Mouse (Mus musculus) left cerebral cortex, adult 18-20 months (tissue): ENCODE results near the gene D17H6S53E. TPM values are rescaled to one million over a fixed set of nuclear protein-coding genes. Genes with fewer than 3 reads are reported as not detected.

ENCODE experiments used
- DNase-seq, 2 experiments: peaks; one replicate each; pipeline ENCODE4 v3.0.0; 2021 to 2022; ENCODE audit warnings: low spot score in 2 of 2, mixed read lengths in 1 of 2
- total RNA-seq, 2 experiments: library from RNA; stranded (reverse); gene quantifications; 2 replicates each; pipeline ENCODE4 v1.2.3; 2021

D17H6S53E gene
- total RNA-seq, 2 experiments from 2014 or later, result 31.5 to 32.2 TPM

DNA sequence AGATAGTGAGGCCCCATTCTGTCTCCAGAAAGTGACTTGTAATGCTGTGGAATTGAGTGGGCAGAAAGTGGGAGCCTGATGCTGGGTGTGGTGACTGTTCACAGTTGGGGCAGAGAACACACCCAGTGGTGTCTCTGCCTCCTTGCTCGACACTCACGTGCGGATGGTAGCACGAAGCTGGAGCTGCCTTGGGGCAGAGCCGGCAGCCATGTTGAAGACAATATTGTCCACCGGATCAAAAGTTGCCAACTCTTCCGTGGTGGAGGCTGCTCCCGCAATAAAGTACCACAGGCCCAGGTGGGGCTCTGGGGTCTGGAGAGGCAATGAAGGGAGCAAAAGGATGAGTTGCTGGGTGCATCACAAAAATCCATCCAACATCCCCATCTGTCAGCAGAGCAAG is 4.9 kb downstream of the D17H6S53E start:
- DNase-seq, result no peak

DNA sequence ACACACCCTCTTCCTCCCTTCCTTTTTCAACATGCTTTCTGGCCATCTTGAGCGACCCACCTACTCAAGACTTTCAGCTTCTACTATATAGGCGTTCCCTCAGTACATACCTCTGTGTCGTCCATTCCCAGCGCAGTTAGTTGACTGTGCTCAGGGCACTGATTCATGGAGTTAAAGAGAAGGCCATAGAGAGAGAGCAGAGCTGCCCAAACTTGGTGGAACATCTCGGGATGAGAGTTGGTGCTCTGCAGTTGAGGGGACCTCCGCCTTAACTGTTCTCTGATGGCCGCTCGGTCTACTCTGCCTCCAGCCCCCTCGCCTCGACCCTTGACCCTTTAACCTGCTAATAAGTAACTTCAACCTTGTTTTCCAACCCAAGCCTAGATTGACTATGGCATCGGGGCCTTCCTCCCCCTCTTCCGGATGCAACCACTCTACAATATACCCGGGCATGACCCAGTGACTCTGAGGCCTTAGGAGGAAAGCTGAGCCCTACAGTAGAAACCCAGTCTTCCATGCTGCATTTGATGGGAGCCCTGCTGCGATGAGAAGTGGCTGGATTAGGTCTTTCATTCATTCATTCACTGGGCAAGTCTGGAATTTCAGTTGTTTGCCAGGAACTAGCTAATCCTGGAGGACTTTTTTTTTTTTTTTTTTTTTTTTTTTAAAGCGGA is 5.5 kb downstream of the D17H6S53E start, which contains the start of gene Apom:
Gene Apom, minus strand, starts transcription at position 551 of the 674 bp plus-strand sequence.
- DNase-seq, result no peak

DNA sequence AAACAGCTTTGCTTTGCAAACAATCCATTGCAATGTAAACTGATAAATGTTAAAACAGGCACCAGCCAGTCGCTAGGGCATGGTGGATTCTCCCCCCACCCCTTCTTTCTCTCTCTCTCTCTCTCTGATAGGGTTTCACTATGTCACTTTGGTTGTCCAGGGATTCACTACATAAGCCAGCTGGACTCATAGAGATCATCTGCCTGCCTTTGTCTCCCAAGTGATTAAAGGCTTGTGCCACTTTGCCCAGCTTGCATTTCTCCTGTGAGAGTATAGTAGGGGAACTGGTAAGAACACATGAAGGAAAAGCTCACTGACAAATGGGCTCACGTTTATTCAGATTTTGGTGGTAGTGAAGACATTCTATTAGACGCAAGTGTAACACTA is 6.0 kb downstream of the D17H6S53E start:
- no peak for DNase-seq

DNA sequence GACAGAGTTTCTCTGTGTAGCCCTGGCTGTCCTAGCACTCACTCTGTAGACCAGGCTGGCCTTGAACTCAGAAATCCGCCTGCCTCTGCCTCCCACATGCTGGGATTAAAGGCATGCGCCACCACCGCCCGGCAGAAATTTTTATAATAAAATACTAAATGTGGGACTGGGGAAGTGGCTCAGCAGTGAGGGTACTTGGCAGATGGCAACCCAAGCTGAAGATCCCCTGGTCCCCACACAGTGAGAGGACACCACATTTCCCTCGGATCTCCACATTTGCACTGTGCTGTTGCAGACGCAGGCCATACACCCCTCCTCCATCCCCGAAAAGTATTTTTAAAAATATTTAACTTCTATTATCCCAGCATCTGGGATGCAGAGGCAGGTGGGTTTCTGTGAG is 7.3 kb downstream of the D17H6S53E start:
- DNase-seq, result no peak

DNA sequence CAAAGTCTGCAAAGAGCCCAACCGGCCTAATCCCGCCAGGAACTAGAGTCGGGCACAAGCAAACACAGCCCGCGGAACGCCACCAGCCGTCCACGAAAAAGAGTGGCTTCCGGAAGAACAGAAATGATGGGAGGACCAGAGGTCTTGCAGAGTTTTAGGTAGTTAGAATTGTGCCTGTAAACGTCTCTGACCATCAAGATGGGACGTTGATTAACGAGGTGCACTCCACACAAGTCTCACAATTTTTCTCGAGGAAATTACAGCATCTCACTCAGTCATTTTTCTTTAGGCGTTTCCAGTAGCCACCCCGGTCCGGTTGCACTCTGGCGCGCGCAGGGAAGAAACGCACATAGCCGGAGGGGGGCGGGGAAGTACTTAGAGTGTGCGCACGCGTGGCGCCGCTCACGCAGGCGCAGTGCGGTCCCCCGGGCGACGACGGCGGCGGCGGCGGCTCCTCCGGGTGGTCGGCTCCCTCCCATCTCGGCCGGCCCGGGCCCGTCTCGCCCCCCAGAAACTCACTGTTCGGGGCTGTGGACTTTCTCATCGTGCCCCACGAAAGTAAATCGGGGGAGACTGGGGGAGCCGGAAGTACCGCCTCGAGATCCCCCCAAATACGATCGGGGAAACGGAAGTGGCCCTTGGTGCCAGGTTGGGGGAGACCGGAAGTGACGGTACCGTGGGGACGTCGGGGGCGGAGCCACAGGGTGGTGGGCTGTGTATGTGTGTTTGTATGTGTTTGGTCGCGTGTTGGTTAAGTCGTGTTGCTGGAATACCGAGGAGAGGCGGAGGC is 8.8 kb downstream of the D17H6S53E start, which contains the start of gene Bag6:
Gene Bag6, plus strand, starts transcription at position 378 of the 790 bp plus-strand sequence.
- peak; percentile 94 for DNase-seq

DNA sequence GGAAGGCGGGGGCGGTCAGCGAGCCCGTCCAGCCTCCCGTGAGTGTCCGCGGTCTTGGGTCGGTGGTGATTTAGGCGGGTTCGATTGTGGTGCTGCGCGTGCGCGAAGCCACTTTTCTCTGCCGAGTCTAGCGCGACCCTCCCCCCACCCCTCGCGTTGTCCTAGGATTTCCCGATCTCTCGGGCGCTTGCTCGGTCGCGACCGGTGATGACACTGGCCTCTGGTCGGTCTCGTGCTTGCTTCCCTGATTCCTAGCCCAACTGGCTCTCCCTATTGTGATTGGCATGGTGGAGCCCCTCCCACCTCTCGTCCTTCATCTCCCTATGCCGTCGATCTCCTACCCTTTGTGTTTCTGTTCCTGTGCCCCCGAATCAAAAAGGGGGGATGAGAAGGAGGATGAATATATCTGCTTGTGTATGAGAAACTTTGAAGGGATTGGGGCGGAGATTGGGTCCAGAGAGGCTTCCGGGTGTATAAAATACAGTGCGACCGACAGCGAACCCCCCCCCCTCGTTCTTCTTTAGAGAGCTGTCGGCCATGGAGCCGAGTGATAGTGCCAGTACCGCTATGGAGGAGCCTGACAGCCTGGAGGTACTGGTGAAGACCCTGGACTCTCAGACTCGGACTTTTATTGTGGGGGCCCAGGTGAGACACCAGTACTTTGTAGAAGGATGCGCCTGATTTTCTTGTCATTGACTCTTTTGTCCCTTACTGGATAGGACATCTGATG is 9.6 kb downstream of the D17H6S53E start:
- DNase-seq, result no peak

DNA sequence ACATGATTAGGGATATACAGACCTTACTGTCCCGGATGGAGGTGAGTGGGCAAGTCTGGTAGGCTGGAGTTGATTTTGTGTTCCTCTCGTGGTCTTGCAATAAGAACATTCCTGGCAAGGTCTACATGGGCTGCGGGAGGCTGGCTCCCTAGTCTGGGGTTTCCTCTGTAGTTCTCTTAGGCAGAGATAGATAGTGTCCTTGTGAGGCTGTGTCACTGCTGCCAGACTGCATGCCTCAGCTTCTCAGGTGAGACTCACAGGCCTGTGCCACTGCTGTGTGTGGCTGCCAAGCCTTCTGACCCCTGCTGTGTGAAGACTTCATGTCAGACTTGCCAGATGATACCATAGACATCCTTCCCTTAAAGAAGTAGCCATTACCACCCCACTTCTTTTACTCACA is 13.1 kb downstream of the D17H6S53E start:
- DNase-seq, result no peak

DNA sequence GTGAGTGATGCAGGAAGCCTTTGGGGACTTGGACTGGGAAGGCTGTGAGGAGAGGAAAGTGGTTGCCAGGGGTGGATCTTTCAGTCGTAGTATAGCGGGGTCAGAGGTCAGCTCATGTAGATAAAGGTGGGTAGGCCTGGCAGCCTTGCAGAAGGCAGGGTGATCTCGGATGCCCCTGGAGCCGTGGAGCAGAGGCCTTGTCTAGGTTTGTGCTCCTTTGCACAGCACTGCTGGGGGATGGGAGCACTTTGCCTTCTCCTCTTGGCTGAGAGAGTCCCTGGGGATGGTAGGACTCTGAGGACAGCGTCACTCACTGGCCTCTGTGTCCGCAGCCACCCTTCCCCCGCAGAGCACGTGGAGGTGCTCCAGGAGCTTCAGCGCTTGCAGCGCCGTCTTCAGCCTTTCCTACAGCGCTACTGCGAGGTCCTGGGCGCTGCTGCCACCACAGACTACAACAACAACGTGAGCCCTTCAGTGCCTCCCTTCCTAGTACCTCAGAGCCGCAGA is 14.4 kb downstream of the D17H6S53E start:
- DNase-seq, result no peak

DNA sequence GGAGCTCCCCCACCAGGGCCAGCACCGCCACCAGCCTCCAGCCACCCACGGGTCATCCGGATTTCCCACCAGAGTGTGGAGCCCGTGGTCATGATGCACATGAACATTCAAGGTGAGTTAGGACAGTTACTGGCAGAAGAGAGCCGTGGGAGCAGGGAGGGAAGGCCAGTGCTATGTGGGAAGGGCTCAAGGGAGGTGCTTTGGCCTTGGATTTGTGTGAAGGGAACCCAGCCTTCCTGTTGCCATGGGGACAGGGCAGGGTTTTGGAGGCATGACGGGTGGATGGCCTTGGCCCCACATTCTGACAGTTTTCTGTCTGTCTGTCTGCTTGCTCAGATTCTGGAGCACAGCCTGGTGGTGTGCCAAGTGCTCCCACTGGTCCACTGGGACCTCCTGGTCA is 15.8 kb downstream of the D17H6S53E start:
- no peak for DNase-seq

DNA sequence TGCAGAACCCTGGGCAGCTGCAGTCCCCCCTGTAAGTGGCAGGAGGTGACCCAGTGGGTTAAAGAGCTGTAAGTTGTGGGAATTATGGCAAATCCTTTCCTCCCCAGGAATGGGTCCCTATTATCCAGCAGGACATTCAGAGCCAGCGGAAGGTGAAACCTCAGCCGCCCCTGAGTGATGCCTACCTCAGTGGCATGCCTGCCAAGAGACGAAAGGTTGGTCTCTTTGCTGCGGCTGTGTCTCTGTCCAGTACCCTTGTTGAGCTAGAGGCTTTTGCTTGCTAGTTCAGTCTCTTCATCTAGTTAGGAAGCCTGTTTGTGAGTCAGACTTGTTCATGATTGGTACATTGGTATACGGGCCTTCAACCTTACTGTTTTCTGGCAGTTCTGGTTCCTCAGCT is 20.0 kb downstream of the D17H6S53E start:
- DNase-seq, result no peak

DNA sequence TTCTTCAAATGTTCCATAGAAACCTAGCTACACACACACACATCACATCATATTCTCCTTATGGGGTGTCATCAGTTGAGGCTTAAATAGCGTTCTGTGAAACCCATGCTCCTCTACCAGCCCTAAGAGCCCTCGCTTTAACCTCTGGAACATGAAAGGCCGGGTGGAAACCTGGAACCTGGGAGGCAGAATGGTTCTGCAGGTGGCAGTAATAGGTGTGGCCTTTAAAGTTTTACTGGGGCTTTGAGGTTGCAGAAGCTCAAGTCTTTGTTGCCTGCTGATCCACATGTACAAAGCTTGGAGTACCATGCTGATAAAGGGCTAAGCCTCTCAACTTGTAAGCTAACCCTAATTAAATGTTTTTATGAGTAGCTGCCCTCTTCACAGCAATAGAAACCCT is 21.2 kb downstream of the D17H6S53E start:
- DNase-seq, result no peak

DNA sequence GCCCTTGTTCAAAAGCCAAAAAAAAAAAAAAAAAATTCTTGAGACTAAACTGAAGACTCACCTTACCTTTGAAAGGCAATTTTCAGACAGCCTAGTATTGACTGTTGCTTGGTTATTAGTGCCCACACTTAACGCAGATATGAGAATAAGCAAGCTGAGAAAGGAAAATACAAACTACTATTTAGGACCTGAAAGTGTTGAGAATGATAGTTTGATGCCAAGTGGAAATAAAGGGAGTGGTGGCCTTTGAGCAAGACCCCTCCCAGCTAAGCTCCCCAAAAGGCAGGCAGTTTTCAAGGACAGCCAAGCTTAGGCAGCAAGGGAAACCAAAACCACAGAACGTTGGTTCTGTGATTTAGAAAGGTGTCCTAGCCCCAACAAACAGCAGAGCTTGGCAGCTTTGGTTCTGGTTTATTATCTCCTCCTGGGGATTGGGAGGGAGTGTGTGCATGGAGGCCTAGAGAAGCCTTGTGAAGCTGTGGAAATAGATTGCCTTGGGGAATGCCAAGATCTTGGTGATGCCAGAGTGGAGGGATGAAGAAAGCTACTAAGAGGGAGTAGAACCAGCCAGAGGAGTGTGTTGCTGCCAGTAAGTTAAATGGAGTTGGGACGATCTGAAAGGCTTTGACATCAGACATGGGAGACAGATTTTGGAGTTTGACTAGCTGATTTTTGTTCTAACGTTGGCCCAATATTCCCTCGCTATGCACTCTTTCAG is 21.9 kb downstream of the D17H6S53E start:
- no peak for DNase-seq

DNA sequence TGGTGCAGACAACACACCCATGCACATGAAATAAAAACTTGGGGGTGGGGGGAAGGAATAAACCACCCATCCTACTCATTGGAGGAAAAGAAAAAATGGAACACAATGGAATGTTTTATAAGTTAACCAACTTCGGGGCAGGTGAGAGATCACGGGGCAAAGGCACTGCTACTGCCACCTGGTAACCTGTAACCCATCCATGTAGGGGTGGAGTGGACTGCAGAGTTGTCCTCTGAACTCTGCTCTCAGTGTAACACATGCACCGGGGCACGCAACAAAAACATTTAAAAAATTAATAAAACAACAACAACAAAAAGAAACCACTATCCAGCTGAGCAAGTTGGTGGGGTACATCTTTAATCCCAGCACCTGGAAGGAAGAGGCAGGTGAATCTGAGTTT is 25.9 kb downstream of the D17H6S53E start:
- DNase-seq, result no peak

DNA sequence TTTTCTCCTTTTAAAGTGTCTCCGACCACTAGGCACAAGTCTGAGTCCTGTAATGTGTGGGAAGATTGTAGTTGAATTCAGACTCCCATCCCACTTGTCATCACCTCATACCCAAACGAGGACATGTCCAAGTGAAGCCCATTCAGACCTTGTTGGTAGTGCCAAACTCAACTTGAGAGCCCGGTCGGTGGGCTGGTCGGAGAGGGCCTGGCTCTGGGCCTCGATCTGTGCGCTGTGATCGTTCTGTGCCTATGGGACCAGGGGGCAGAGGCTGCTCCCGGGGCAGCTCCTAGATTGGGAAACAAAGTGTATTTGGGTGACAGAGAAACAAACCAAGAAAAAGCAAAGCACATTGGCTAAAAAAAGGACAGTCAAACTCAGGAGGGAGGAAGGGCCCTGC is 26.9 kb downstream of the D17H6S53E start:
- DNase-seq, result no peak

DNA sequence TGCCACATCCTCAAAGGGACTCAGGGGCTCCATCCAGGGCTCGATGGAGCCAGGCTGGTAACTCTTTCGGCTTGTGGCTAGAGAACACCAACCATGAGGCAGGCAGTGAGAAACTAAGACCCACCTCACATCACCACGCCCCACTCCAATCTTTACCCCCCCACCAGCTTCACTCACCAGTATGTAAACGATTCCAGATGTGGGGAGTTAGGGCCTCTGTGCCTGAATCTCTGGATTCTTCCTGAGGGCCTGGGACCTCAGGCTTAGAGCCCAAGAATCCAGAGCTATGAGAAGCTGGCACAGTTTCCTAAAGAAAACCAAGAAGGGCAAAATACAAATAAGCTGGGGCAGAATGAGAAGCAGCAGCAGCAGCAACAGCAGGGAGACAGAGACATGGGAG is 27.8 kb downstream of the D17H6S53E start:
- DNase-seq, result no peak

DNA sequence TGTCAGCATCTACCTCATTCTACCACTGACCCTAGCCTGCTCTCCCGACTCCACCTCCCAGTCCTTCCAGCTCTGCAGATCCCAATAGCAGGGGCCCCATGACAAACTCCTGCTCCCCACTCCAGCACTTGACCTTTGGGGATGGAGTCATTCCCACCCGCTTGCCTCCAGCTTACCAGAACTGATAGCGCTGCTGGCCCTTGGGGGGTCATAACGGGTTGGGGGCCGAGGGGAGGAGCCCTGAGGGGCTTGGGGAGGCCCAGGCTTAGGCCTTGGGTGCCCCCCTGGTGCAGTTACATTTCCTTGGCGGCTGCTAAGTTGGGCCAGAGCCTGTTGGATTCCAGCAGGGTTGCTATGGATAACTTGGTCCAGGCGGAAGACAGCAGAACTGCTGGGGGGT is 28.4 kb downstream of the D17H6S53E start:
- no peak for DNase-seq

DNA sequence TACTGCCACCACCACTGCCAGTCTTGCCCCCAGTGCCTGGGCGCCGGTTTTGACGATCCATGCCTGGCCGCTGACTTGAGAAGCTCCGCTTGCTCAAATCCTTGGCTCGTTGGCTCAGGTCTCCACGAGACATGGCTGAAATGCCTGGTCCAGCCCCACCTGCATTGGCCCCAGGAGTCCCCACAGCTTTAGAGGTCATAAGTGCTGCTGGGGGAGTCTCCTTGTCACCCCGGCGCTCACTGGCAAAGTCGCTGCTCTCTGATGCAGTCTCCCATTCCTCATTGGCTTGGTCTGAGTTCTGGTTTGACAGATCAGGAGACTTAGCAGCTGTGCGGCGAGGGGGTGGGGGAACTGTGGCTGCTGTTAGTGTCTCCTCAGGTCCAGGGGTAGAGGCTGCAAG is 29.3 kb downstream of the D17H6S53E start:
- no peak for DNase-seq

DNA sequence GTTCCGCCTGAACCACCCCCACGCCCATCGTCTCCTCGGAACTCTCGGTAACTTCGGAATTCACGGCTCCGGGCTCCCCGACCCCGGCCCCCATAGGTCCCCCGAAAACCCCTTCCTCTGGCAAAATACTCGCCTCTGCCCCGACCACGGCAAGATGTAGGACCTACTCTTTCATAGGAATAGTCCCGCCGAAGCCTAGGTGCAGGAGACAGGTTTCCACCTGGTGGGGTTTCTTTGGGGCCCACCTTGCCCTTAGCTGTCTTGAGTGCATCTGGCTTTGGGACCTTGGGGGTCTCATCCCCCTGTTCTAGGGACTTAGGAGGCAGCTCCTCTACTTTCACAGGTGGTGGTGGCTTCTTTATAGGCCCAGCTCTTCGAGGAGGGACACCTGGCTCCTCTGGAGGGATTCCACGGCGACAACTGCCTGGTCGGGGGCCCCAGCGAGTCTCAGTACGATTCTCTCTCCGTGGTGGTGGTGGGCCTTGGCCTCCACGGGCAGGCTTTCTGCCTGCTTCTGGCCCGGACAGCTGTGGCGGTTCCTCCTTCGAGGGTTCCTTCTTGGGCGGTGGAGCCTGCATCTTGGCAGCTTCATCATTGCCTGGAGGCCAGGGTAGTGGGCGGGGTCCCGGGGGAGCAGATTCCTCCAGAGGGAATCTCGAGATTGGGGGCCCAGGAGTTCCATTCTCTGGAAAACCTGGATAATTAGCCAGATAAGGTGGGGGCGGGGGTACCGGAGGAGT is 30.5 kb downstream of the D17H6S53E start:
- DNase-seq, result no peak

DNA sequence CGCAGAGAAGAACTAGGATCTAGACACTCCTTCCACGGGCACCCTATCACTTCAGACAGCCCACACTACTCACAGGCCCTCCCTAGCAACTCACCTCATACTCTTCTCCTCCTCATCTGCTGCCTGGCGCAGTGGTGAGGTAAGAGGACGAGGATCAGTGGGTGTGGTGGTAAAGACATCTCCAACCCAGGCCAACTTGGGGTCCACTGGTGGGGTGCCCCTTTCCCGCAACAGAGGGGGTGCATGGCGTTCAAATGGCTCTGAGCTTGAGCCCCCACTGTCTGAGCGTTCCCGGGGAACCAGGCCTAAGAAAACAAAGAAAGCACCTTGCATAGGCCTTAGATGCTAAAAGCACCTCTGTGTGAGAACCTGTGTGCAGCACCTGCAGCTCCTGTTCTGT is 31.1 kb downstream of the D17H6S53E start:
- DNase-seq, result no peak

DNA sequence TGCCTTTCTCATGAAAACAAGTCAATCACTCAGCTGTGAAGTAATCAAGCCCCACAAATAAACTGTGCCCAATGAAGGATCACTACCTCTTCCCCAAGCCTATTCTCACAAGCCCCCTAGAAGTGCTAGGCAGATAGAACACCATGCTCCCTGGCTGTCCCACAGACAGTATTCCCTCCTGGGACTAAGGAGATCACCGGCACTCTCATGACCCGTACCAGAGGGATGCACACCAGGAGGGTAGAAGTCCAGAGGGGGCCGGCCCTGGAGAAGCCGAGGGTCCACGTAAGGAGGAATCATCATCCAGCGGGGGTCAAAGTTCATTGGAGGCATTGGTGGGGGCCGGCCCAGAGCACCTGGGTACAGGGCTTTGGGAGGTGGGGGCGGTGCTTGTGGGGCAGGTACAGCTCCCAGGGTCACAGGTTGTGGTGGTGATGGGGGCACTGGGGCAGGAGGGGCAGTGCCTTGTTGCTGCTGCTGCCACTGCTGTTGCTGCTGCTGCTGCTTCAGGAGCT is 31.5 kb downstream of the D17H6S53E start:
- no peak for DNase-seq
